Mouse (Mus musculus) erythroblast, embryonic 14.5 days (primary cell): ENCODE results near the gene Fam117b.

Source experiments
- GATA1 ChIP-seq: IDR thresholded peaks from 2 replicates; pipeline ENCODE4 v1.6.1; 2012; ENCODE audit warnings: low read length, inconsistent platforms, mixed read lengths
- TAL1 ChIP-seq: IDR thresholded peaks from 3 replicates; pipeline ENCODE4 v1.6.1; 2012; ENCODE audit warnings: low read length, inconsistent platforms, mixed read lengths

DNA sequence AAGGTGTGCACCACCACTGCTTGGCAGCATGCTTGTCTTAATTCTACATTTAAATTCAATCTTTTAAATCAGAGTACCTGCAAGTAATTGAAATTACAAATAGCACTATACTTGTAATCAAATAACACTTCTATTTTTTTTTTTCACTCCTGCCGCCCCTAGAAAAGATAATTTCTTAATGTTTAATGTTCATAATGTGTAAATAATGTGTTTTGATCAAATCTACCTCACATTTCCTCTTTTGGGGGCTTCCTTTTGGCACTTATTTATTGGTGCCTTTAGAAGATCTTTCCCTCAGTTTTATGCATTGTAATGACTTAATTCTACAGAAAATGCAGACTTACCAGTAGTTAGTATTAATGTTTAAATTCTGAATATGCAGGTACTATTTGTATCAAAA is 10.9 kb downstream of the Fam117b start:
- TF ChIP-seq TAL1 (no peak), GATA1 (no peak)
